Mouse (Mus musculus): ENCODE measurements at regions not wholly inside any gene's neighbourhood (a gene's known extent, or its start where the extent isn't known, plus 50 kb on each side); places are given as distances from the start of the nearest gene placed in this dataset.

DNA sequence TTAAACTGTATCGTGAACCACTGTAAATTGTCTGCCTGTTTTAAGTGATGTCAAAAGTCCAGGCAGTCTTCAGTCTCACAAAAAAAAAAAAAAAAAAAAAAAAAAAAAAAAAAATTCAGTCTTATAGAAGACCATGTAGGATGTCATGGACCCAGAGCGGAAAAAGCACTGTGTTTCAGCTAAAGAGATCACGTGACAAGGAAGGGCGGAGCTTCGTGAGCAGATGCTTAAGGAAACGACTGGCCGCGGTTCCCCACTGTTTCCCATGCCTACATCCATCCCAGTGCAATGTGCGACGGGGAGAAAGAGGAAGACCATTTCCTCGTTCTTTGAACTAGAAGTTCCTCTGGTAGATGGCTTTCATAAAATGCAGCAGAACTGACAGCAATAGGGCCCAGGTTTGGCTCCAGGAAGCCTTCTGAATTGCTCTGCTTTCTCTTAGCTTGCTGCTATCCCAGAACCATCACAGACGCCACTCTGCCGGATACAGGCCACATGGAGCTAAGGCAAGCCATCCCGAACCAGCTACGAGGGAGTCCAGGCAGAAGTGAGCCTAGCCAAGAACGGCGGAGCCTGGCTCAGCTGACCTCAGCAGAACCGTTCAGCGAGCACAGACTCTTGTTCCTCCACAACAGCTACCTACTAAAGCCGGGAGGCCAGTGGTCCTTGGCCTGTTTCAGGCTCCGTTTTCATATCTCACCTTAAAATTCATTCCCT lies 117.6 kb downstream of the Hlx start:
- H3K9me3 ChIP-seq (ENCODE audit: control insufficient read depth, low read length), result no peaks in the 10 kb centered on the region
- no peak overlapping the region for H3K4me2 ChIP-seq
- H3K9ac ChIP-seq (ENCODE audit: low read length), result no peak overlapping the region
- no peaks in the 10 kb centered on the region for H3K27me3 ChIP-seq (ENCODE audit: control insufficient read depth, insufficient read depth, low read length)
- H3K4me3 ChIP-seq (ENCODE audit: low read depth, low read length), result no peak overlapping the region
- H3K36me3 ChIP-seq (ENCODE audit: control insufficient read depth, insufficient read depth, low read length), result no peaks in the 10 kb centered on the region
- no peak for DNase-seq (ENCODE audit: low spot score, missing footprints)
- 87% methylated on average over 21 of the region's 21 CpGs for WGBS
- H3K27ac ChIP-seq (ENCODE audit: low read depth, low read length), result no peak overlapping the region
- no peak for ATAC-seq (ENCODE audit: low FRiP score)
- H3K4me1 ChIP-seq (ENCODE audit: control insufficient read depth, insufficient read depth, low read length), result no peaks in the 10 kb centered on the region

DNA sequence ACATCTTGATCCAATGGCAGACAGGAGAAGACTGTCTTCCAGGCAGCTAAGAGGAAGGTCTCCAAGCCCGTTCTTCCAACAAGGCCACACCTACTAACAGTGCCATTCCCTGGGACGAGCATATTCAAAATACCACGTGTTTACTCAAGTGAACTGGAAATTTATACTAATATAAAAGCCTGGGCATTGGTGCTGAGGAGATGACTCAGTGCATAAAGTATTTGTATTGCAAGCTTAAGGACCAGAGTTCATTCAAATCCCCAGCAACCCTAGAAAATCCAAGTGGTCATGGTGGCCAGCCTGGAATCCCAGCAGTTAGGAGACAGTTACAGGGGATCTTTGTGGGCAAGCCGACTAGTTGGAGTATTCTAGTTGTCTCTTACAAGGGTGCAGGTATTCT lies 119.5 kb downstream of the Hlx start:
- Histone ChIP-seq H3K27ac (ENCODE audit: low read depth, low read length) (no peak overlapping the region), H3K9ac (ENCODE audit: low read length) (no peak overlapping the region), H3K9me3 (ENCODE audit: control insufficient read depth, low read length) (no peaks in the 10 kb centered on the region), H3K4me2 (no peak overlapping the region), H3K36me3 (ENCODE audit: control insufficient read depth, insufficient read depth, low read length) (no peaks in the 10 kb centered on the region), H3K4me3 (ENCODE audit: low read depth, low read length) (no peak overlapping the region), H3K4me1 (ENCODE audit: control insufficient read depth, insufficient read depth, low read length) (no peaks in the 10 kb centered on the region), H3K27me3 (ENCODE audit: control insufficient read depth, insufficient read depth, low read length) (no peaks in the 10 kb centered on the region)
- DNase-seq (ENCODE audit: low spot score, missing footprints) (no peak), ATAC-seq (ENCODE audit: low FRiP score) (no peak)
- WGBS, result 82% methylated on average over 4 of the region's 4 CpGs

DNA sequence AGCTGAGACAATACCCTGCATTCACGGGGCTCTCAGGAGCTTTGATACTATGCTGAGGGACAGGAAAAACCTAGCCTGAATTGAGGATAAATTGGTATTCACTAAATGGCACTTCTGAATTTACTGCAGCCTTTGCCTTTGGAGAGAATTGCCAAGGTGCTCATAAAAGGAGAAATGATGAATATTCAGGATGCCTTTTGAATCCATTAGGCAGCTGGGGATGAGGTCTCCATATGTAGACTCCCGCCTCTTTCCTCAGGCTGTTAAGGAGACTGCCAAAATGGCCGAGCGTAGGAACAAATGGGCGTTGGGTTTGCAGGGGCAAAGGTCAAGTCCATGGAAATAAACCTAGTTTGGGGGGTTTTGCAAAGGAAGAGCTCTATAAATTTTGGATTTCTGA lies 123.5 kb downstream of the Hlx start:
- ATAC-seq (ENCODE audit: low FRiP score) (no peak), DNase-seq (ENCODE audit: low spot score, missing footprints) (no peak)
- no peaks in the 10 kb centered on the region for H3K4me1 ChIP-seq (ENCODE audit: control insufficient read depth, insufficient read depth, low read length)
- no peaks in the 10 kb centered on the region for H3K27me3 ChIP-seq (ENCODE audit: control insufficient read depth, insufficient read depth, low read length)
- no peaks in the 10 kb centered on the region for H3K9me3 ChIP-seq (ENCODE audit: control insufficient read depth, low read length)
- 56% methylated on average over 5 of the region's 5 CpGs for WGBS
- no peak overlapping the region for H3K4me2 ChIP-seq
- H3K4me3 ChIP-seq (ENCODE audit: low read depth, low read length), result no peak overlapping the region
- H3K36me3 ChIP-seq (ENCODE audit: control insufficient read depth, insufficient read depth, low read length), result no peaks in the 10 kb centered on the region
- H3K9ac ChIP-seq (ENCODE audit: low read length), result no peak overlapping the region
- no peak overlapping the region for H3K27ac ChIP-seq (ENCODE audit: low read depth, low read length)

DNA sequence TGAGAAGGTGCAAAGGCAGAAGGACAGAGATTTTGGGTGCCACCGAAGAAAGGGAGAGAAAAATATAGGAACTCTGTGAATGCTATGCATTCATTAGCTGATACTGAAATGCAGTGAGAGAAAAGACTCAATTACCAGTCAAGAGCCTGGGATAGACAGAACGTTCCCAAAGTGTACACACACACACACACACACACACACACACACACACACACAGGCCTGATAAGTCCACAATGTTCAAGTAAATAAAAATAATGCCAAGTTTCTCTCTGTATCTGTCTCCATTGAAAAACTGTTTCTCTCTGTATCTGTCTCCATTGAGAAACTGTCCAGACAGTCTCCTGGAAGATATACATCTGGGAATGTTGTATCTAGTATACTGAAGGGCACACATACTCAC lies 124.1 kb downstream of the Hlx start:
- no peaks in the 10 kb centered on the region for H3K27me3 ChIP-seq (ENCODE audit: control insufficient read depth, insufficient read depth, low read length)
- H3K27ac ChIP-seq (ENCODE audit: low read depth, low read length), result no peak overlapping the region
- H3K36me3 ChIP-seq (ENCODE audit: control insufficient read depth, insufficient read depth, low read length), result no peaks in the 10 kb centered on the region
- ATAC-seq (ENCODE audit: low FRiP score), result no peak
- H3K4me3 ChIP-seq (ENCODE audit: low read depth, low read length), result no peak overlapping the region
- no peaks in the 10 kb centered on the region for H3K4me1 ChIP-seq (ENCODE audit: control insufficient read depth, insufficient read depth, low read length)
- WGBS, result 87% methylated on average over 2 of the region's 2 CpGs
- H3K9ac ChIP-seq (ENCODE audit: low read length), result no peak overlapping the region
- no peak overlapping the region for H3K4me2 ChIP-seq
- H3K9me3 ChIP-seq (ENCODE audit: control insufficient read depth, low read length), result no peaks in the 10 kb centered on the region
- DNase-seq (ENCODE audit: low spot score, missing footprints), result no peak

DNA sequence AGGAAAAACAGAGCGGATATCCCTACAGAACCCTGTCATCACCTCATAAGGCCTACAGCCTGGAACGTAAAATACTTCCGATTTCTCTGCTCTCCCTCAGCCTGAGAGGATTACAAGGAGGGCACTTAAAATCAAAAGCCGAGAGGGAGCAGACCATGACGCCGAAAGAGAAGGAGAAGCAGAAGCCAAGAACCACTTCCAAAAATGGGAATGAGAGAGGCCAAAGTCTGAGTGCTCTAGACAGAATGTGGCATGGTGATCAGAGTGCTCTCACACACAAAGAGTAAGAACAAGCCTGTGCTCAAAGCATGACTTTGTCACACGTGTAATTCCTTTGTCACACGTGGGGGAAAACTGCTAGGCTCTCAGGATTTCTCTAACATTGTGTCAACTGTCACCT lies 125.9 kb downstream of the Hlx start:
- WGBS, result 82% methylated on average over 8 of the region's 8 CpGs
- Histone ChIP-seq H3K4me2 (no peak overlapping the region), H3K4me3 (ENCODE audit: low read depth, low read length) (no peak overlapping the region), H3K27ac (ENCODE audit: low read depth, low read length) (no peak overlapping the region), H3K36me3 (ENCODE audit: control insufficient read depth, insufficient read depth, low read length) (no peaks in the 10 kb centered on the region), H3K27me3 (ENCODE audit: control insufficient read depth, insufficient read depth, low read length) (no peaks in the 10 kb centered on the region), H3K9ac (ENCODE audit: low read length) (no peak overlapping the region), H3K4me1 (ENCODE audit: control insufficient read depth, insufficient read depth, low read length) (no peaks in the 10 kb centered on the region), H3K9me3 (ENCODE audit: control insufficient read depth, low read length) (no peaks in the 10 kb centered on the region)
- DNase-seq (ENCODE audit: low spot score, missing footprints) (no peak), ATAC-seq (ENCODE audit: low FRiP score) (no peak)

DNA sequence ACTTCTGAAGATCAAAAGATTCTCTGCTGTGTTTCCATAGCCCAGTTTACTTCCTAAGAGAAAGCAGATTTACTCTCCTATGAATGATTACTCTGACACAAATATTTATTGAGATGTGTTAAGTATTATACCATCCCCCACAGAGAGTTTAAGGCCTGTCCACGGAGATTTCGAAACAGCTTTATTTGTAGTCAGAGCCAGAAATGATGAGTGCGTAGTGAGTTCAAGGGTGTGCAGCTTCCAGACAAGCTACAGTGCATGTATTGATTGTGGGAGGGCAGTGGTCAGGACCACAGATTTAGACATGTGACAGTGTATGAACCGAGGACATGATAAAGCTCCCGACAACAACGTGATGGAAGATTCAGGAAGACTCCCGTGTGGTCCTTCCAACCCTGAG lies 126.8 kb downstream of the Hlx start:
- DNase-seq (ENCODE audit: low spot score, missing footprints), result no peak

DNA sequence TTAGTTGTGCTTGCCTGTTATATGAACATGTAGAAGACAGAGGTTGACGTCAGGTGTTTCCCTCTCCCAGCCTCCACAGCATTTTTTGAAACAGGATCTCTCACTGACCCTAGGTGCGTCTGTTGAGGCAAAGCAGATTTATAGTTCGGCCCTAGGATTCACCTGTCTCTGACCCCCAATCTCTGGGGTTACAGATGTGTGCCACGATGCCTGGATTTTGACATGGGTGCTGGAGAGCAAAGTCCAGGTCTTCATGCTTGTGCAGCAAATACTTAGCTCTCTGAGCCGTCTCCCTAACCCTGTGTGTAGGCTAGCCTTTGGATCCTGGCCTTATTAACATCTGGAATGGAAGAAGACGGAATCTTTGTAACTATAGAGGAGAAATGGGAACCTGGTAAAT lies 129.3 kb downstream of the Hlx start:
- H3K36me3 ChIP-seq (ENCODE audit: control insufficient read depth, insufficient read depth, low read length), result no peaks in the 10 kb centered on the region
- no peak overlapping the region for H3K27ac ChIP-seq (ENCODE audit: low read depth, low read length)
- ATAC-seq (ENCODE audit: low FRiP score) (no peak), DNase-seq (ENCODE audit: low spot score, missing footprints) (no peak)
- no peaks in the 10 kb centered on the region for H3K4me1 ChIP-seq (ENCODE audit: control insufficient read depth, insufficient read depth, low read length)
- H3K4me2 ChIP-seq, result no peak overlapping the region
- no peak overlapping the region for H3K4me3 ChIP-seq (ENCODE audit: low read depth, low read length)
- no peak overlapping the region for H3K9ac ChIP-seq (ENCODE audit: low read length)
- H3K9me3 ChIP-seq (ENCODE audit: control insufficient read depth, low read length), result no peaks in the 10 kb centered on the region
- no peaks in the 10 kb centered on the region for H3K27me3 ChIP-seq (ENCODE audit: control insufficient read depth, insufficient read depth, low read length)
- 91% methylated on average over 6 of the region's 6 CpGs for WGBS

More for the DNA sequence above, 126.8 kb downstream of the Hlx start:
- WGBS, result 89% methylated on average over 7 of the region's 7 CpGs
- H3K36me3 ChIP-seq (ENCODE audit: control insufficient read depth, insufficient read depth, low read length), result no peaks in the 10 kb centered on the region
- no peaks in the 10 kb centered on the region for H3K9me3 ChIP-seq (ENCODE audit: control insufficient read depth, low read length)
- H3K27me3 ChIP-seq (ENCODE audit: control insufficient read depth, insufficient read depth, low read length), result no peaks in the 10 kb centered on the region
- H3K4me3 ChIP-seq (ENCODE audit: low read depth, low read length), result no peak overlapping the region
- no peaks in the 10 kb centered on the region for H3K4me1 ChIP-seq (ENCODE audit: control insufficient read depth, insufficient read depth, low read length)
- H3K4me2 ChIP-seq, result no peak overlapping the region
- H3K27ac ChIP-seq (ENCODE audit: low read depth, low read length), result no peak overlapping the region
- no peak overlapping the region for H3K9ac ChIP-seq (ENCODE audit: low read length)
- no peak for ATAC-seq (ENCODE audit: low FRiP score)

DNA sequence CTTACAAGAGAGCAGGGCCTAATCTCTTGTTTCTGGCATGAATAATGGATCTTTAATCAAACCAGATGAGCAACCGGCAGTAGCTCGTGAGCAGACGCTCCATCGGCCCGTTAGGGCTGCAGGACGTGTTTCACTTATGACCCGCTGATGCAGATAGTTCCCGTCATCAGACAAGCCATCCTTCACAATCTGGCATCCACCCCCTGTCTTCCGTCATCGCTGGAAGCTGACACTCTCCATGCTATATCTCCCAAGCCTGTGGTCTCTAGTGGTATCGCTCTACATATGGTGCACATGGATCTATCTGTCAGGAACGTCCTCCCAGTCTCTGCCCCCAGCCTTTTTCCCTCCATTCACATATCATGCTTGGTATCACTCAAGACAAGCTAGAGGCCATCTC lies 137.0 kb downstream of the Hlx start:
- H3K4me3 ChIP-seq (ENCODE audit: low read depth, low read length), result no peak overlapping the region
- H3K4me1 ChIP-seq (ENCODE audit: control insufficient read depth, insufficient read depth, low read length), result no peaks in the 10 kb centered on the region
- H3K9ac ChIP-seq (ENCODE audit: low read length), result no peak overlapping the region
- no peaks in the 10 kb centered on the region for H3K9me3 ChIP-seq (ENCODE audit: control insufficient read depth, low read length)
- ATAC-seq (ENCODE audit: low FRiP score) (no peak), DNase-seq (ENCODE audit: low spot score, missing footprints) (no peak)
- H3K36me3 ChIP-seq (ENCODE audit: control insufficient read depth, insufficient read depth, low read length), result no peaks in the 10 kb centered on the region
- no peak overlapping the region for H3K4me2 ChIP-seq
- no peak overlapping the region for H3K27ac ChIP-seq (ENCODE audit: low read depth, low read length)
- 91% methylated on average over 12 of the region's 12 CpGs for WGBS
- H3K27me3 ChIP-seq (ENCODE audit: control insufficient read depth, insufficient read depth, low read length), result no peaks in the 10 kb centered on the region

DNA sequence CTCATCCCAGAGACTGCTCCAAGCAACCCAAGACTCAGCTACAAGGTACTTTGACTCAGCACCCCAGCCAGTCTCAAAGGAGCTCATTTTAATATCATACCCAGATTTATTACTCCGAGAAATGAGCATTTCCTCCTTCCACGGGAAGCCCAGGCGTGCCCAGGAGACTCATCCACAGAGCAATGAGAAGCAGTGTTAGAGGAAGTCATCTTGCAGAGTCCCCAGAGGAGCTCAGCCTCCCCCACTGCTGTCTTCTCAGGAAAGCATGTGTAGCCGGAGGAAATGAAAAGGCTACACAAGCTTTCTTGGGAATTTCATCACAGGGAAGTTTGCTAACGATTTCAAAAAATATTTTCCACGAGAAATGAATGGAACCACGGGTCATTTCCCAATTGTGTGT lies 141.8 kb downstream of the Hlx start:
- DNase-seq (ENCODE audit: low spot score, missing footprints), result no peak
- Histone ChIP-seq H3K4me3 (ENCODE audit: low read depth, low read length) (no peak overlapping the region), H3K27me3 (ENCODE audit: control insufficient read depth, insufficient read depth, low read length) (no peaks in the 10 kb centered on the region), H3K9ac (ENCODE audit: low read length) (no peak overlapping the region), H3K27ac (ENCODE audit: low read depth, low read length) (no peak overlapping the region), H3K9me3 (ENCODE audit: control insufficient read depth, low read length) (no peaks in the 10 kb centered on the region), H3K36me3 (ENCODE audit: control insufficient read depth, insufficient read depth, low read length) (no peaks in the 10 kb centered on the region), H3K4me1 (ENCODE audit: control insufficient read depth, insufficient read depth, low read length) (no peaks in the 10 kb centered on the region), H3K4me2 (no peak overlapping the region)
- 80% methylated on average over 7 of the region's 7 CpGs for WGBS
- no peak for ATAC-seq (ENCODE audit: low FRiP score)

Data from midbrain, embryonic 11.5 days (tissue).